Mouse (Mus musculus) cortical plate, adult 2 months (tissue): ENCODE results near the gene Kcnb1.

ENCODE experiments used
- CTCF ChIP-seq: fragments of 200-500 bp; IDR thresholded peaks from 2 replicates; pipeline ENCODE4 v1.5.1; 2011; ENCODE audit warnings: mild to moderate bottlenecking, control low read depth, low read length; ENCODE audit not compliant: insufficient read depth; ENCODE audit errors: extremely low read depth
- POLR2A ChIP-seq: fragments of 200-500 bp; IDR thresholded peaks from 2 replicates; pipeline ENCODE4 v1.6.1; 2011; ENCODE audit warnings: mild to moderate bottlenecking, low read length, control low read depth; ENCODE audit not compliant: insufficient read depth; ENCODE audit errors: extremely low read depth

DNA sequence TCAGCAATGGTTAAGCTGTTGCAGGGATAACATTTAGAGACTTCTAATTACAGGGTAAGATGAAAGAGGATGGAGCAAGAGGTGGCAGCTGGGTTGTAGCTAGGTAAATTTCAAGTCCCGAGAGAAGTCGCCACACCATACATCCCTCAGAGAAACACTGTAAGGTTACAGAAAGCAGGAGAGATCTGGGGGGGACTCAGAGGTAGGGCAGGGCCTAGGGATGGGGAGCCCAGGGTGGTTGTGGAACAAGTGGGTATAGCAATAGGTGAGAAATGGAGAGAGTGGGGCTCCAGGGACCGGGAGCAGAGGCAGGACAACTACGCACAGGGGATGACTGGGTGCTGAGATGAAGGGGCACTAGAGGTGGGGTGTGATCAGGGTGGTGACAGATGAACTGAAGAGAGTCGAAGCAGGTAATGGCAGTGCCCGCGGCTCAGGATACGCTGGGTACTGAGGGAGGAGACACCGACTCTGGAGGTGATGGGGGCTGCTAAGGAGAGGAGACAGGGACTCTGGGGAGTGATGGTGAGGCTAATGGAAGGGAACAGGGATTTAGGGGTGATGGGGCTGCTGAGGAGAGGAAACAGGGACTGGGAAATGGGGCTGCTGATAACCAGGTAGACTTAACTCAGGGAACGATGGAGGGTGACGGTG, 128.4 kb downstream of the Kcnb1 start:
- TF ChIP-seq CTCF, result no peak
- 0 out of 2 replicates have a peak, but pooled peaks have one; percentile 28 for TF ChIP-seq POLR2A
